Mouse (Mus musculus) natural killer cell, adult 2 months (primary cell): ENCODE measurements around the gene Paqr8.
A peak's percentile ranks its signal among the peaks of the same experiment; 100 is the strongest.
"Not testable (repeated sequence)": the region's sequence is repeated elsewhere in the genome, so short reads cannot be mapped to it uniquely, and the experiment has no call there.

ENCODE experiments used
- DNase-seq, 2 experiments: peaks; one replicate each; pipeline ENCODE4 v3.0.0; 2022; ENCODE audit warnings: low spot score in 2 of 2

The Paqr8 gene

GRCm38 (mm10) chr1:20912115-20912514, 21.7 kb downstream of the Paqr8 start:
- DNase-seq, result no peak

DNA sequence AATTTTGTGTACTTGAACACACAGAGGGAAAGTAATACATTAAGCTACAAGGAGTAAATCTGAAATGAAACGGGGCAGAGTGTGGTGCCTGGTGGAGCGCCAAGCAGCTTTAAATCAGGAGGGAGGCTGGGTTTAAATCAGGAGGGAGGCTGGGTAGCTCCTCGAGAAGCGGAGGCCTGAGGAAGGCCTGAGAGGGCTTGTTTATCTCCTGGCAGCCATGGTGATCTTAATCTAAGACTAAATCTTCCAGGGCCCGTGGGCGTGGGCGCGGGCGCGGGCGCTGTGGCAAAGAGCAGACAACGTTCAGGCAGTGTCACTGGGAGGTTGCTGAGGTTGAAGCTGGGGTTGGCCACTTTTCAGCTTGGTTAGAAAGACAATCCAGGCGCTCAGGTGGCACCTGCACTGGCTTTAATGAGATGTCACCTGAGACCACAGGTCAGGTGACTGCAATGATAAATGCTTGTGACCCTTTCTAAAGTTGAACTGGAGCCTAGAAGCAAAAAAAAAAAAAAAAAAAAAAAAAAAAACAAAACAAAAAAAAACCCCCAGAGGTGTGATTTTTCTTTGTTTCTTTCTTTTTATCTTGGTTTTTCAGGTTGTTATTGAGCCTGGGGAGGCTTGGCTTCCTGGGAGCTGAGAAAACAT, 22.2 kb downstream of the Paqr8 start:
- DNase-seq, result peak in 1 of 2 experiments; percentile 2

GRCm38 (mm10) chr1:20914769-20915168, 24.4 kb downstream of the Paqr8 start:
- no peak for DNase-seq

DNA sequence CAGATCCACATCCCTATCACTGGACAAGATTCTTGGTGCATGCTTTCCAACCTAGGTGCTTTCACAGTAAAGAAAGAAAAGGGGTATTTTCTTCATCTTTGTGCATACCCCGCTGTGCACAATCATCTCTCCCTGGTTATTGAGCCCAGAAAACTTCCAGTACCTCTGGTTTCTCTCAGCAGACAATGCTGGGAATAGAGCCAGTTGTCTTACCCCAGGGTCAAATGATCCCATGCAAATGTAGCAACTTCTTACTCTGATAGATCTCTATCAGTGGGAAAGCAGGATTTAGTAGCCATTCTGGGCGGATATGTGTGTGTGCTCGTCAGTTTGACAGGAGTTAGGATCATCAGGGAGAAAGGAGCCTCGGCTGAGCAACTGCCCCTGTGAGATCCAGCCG, 25.2 kb downstream of the Paqr8 start:
- DNase-seq, result no peak

DNA sequence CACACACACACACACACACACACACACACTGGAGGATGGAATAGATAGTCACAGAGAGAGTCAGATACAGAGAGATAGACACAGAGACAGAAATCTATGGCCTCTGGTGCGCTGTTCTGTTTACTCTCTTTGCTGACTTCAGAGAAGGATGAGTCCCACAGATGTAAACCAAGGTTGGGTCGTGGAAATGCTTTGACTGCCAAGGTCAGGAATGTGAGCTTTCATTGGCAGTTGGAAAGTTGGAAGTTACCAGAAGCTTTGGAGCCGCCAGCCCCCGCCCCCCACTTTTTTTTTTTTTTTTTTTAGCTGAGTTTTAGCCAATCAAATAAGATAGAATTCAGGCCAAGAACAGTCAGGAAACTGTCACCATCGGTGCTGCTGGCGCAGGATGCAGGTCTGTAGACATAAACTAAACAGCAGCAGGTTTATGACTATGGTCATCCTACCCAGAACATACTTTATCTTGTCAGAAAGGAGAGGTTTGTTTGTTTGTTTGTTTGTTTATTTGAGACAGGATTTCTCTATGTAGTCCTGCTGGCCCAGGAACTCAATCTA, 27.2 kb downstream of the Paqr8 start:
- no peak for DNase-seq

GRCm38 (mm10) chr1:20919728-20920127, 29.3 kb downstream of the Paqr8 start:
- DNase-seq, result no peak

- DNase-seq, result no peak
Measured at GRCm38 (mm10) chr1:20921081-20921528, 30.7 kb downstream of the Paqr8 start.

- no peak for DNase-seq
Measured at GRCm38 (mm10) chr1:20922612-20923399, 32.4 kb downstream of the Paqr8 start.

GRCm38 (mm10) chr1:20925324-20925723, 34.9 kb downstream of the Paqr8 start:
- DNase-seq, result not testable (repeated sequence)

DNA sequence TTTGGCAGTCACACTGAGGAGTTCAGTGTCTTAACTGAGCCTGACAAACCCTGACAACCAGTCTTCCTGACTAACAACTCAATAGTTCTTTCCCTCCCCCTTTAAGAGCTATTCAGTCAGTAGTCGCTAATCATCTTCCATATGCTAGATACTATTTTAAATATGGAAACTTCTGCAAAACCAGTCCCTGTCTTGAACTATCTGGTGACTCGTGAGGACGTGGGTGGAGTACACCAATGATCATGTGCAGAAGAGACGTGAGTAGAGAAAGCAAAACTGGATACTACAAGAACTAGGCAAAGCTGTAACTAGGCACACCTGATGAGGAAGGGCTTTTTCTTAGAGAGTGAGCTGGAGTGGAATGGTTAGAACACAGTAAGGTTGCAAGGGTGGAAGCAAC, 35.5 kb downstream of the Paqr8 start:
- DNase-seq, result no peak

- no peak for DNase-seq
Measured at GRCm38 (mm10) chr1:20926376-20926775, 36.0 kb downstream of the Paqr8 start.

DNA sequence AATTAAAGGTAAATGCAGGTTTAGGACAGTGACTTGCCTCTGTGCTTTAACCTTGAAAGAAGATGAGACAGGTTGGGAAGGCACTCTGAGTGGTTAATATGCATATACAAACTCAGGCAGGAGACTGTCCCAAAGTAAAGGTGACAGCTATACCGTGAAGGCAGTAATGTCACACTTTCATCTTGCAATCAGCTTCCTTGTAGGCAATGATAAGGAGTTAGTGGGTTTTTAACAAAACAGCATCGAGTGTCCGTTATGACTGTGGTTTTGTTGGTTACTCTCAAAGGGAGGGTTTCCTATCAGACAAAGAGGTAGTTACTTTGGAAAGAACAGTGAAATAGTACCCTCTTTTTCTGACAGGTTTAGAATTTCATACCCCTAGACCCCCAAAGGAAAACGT, 38.1 kb downstream of the Paqr8 start:
- DNase-seq, result no peak

- peak; percentile 37 to 64 for DNase-seq
Measured at GRCm38 (mm10) chr1:20933457-20933856, 43.1 kb downstream of the Paqr8 start.

GRCm38 (mm10) chr1:20935106-20935505, 44.7 kb downstream of the Paqr8 start:
- no peak for DNase-seq

DNA sequence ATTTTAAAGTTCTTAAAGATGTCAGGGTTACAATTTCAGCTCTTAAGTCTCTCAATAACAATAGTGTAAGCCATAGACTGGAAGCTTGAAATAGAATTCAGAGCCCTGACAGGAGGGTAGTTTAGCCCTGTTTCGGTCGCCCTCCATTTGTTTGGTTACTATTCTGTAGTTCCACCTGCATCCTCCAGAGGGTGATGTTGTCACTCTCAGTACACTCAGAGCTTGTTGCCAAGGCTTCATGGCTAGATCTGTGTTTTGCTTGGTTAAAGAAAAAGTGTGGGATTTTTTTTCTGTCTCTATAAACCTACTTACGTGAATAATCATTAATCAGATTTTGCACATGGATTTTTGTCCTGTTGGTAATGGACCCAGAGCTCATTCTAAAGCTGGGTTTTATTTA, 48.6 kb downstream of the Paqr8 start:
- peak; percentile 27 to 54 for DNase-seq

DNA sequence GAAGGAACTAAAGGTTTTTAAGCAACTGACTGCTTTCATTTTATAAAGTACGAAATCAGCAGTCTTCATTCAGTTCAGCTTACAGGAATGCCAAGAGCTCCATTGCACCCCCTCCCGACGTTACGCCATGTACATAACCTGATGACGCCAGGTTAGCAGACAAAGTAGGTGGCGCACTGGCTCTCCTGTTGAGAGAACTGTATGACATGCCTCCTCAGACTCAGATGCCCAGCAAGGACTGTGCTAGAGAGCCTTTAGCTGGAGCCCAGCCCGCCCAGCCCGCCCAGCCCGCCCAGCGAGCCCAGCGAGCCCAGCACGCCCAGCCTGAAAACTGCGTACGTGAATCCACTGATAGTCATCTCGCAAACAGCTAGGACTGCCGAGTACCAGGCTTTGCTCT, 49.7 kb downstream of the Paqr8 start:
- DNase-seq, result peak in 1 of 2 experiments; percentile 42

- DNase-seq, result no peak
Measured at GRCm38 (mm10) chr1:20941322-20941721, 50.9 kb downstream of the Paqr8 start.

GRCm38 (mm10) chr1:20941857-20942256, 51.5 kb downstream of the Paqr8 start:
- DNase-seq, result no peak

DNA sequence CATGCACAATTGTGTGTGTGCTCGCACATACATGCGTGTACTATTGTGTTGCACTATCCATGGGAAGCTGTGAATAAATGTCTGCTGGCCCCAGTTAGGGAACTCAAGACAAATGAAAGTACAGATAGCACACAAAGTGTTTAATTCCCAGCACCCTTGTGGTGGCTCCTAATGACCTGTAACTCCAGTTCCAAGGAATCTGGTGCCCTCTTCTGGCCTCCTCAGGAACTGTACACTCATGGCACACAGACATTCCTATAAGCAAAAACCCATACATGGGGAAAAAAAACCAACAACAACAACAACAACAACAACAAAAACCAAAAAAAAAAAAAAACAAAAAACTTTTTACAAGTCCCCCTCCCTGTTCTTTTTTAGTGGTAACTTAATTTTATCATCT, 52.6 kb downstream of the Paqr8 start:
- DNase-seq, result no peak

GRCm38 (mm10) chr1:20951300-20951763, 60.9 kb downstream of the Paqr8 start, which contains the start of gene Efhc1:
TSS of gene Efhc1 (plus strand) at chr1:20951626.
- DNase-seq, result peak; percentile 63 to 77

DNA sequence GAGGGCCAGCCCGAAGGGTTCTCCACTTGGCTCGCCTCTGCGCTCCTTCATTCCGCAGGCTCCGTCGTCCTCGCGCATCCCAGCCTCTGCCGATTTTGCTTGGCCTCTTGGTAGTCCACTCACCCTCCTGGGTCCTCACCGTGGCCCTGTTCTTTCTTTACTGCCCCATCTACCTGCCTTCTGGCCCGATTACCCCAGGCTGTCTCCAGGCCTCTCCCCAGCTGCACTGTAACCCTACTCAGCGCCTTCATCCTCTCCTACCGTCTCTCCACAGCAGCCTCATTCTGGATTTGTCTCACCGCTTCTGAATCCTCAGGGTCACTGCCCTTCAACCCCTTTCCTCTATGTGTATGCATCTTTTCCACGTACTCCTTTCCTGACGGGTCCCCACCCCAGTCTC, 61.4 kb downstream of the Paqr8 start:
- no peak for DNase-seq

- no peak for DNase-seq
Measured at GRCm38 (mm10) chr1:20954876-20955275, 64.5 kb downstream of the Paqr8 start.

GRCm38 (mm10) chr1:20969642-20970041, 79.2 kb downstream of the Paqr8 start:
- no peak for DNase-seq
